Mouse (Mus musculus): Measurements from ENCODE around the gene Igfbp5. TPM values are rescaled to one million over a fixed set of nuclear protein-coding genes. Genes with fewer than 3 reads are reported as not detected.

The Igfbp5 gene
- polyA plus RNA-seq, 2 experiments: 0.36 to 1.3 TPM

DNA sequence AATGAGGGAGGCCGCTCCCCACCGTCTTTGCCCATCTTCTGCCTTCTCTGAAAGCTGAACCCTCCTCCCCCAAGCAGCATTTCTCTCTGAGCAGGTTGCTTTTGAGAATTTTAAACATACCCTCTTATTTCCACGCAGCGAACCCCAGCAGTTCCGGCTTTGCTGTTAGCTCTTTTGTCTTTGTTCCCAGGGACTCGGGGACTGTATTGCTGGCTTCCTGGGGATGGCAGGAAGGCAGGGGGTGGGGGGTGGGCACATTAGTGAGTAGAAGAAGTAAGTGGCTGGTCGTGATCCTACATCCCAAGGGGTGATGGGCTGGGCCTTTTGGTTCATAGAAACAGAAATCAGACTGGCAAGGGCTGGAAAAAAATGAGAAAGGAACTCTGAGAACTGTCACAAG lies 47.8 kb downstream of the Igfbp5 start:
- Histone ChIP-seq H3K27me3 (ENCODE audit: control insufficient read depth, insufficient read depth, low read length) (peaks cover 49% of the 10 kb centered on the region), H3K4me3 (ENCODE audit: insufficient read depth in 1 of 2, low read depth in 2 of 2, low read length in 2 of 2) (no peak overlapping the region)
- WGBS (ENCODE audit: insufficient replicate concordance): 8% methylated on average over 7 of the region's 7 CpGs

GRCm38 (mm10) chr1:72826446-72826845 lies 48.2 kb downstream of the Igfbp5 start:
- TF ChIP-seq CTCF (IDR thresholded peaks at IDR 0.05; ENCODE audit: low read depth) (no peak), EP300 (IDR thresholded peaks at IDR 0.05; ENCODE audit: low read depth) (no peak)
- ATAC-seq (ENCODE audit: insufficient read depth): no peak
- H3K9me3 ChIP-seq (ENCODE audit: control insufficient read depth, low read length): no peaks in the 10 kb centered on the region
- H3K9ac ChIP-seq (replicated peaks): no peak overlapping the region
- no peak overlapping the region for H3K27ac ChIP-seq
- WGBS (ENCODE audit: insufficient replicate concordance): 8% methylated on average over 6 of the region's 6 CpGs
- H3K36me3 ChIP-seq (replicated peaks; ENCODE audit: control insufficient read depth, insufficient read depth, low read depth): no peaks in the 10 kb centered on the region
- no peaks in the 10 kb centered on the region for H3K4me1 ChIP-seq (replicated peaks; ENCODE audit: control insufficient read depth in 2 of 2, insufficient read depth in 2 of 2, low read length in 1 of 2)
- no peak overlapping the region for H3K4me2 ChIP-seq (ENCODE audit: low read depth)
- peaks cover 49% of the 10 kb centered on the region for H3K27me3 ChIP-seq (ENCODE audit: control insufficient read depth, insufficient read depth, low read length)
- no peak for DNase-seq (ENCODE audit: low read depth in 3 of 3, low spot score in 3 of 3)
- H3K4me3 ChIP-seq (ENCODE audit: insufficient read depth in 1 of 2, low read depth in 2 of 2, low read length in 2 of 2): no peak overlapping the region

More for the DNA sequence above, 47.8 kb downstream of the Igfbp5 start:
- Histone ChIP-seq H3K9ac (replicated peaks) (no peak overlapping the region), H3K36me3 (replicated peaks; ENCODE audit: control insufficient read depth, insufficient read depth, low read depth) (no peaks in the 10 kb centered on the region), H3K27ac (no peak overlapping the region), H3K4me2 (ENCODE audit: low read depth) (no peak overlapping the region), H3K9me3 (ENCODE audit: control insufficient read depth, low read length) (no peaks in the 10 kb centered on the region), H3K4me1 (replicated peaks; ENCODE audit: control insufficient read depth in 2 of 2, insufficient read depth in 2 of 2, low read length in 1 of 2) (no peaks in the 10 kb centered on the region)
- DNase-seq (ENCODE audit: low read depth in 3 of 3, low spot score in 3 of 3): no peak
- TF ChIP-seq EP300 (IDR thresholded peaks at IDR 0.05; ENCODE audit: low read depth): no peak
- no peak for TF ChIP-seq CTCF (IDR thresholded peaks at IDR 0.05; ENCODE audit: low read depth)
- ATAC-seq (ENCODE audit: insufficient read depth): no peak

GRCm38 (mm10) chr1:72825921-72826320 lies 48.8 kb downstream of the Igfbp5 start:
- H3K36me3 ChIP-seq (replicated peaks; ENCODE audit: control insufficient read depth, insufficient read depth, low read depth): no peaks in the 10 kb centered on the region
- H3K27me3 ChIP-seq (ENCODE audit: control insufficient read depth, insufficient read depth, low read length): peaks cover 49% of the 10 kb centered on the region
- H3K4me2 ChIP-seq (ENCODE audit: low read depth): no peak overlapping the region
- no peak overlapping the region for H3K4me3 ChIP-seq (ENCODE audit: insufficient read depth in 1 of 2, low read depth in 2 of 2, low read length in 2 of 2)
- H3K9me3 ChIP-seq (ENCODE audit: control insufficient read depth, low read length): no peaks in the 10 kb centered on the region
- H3K27ac ChIP-seq: no peak overlapping the region
- no peak overlapping the region for H3K9ac ChIP-seq (replicated peaks)
- TF ChIP-seq EP300 (IDR thresholded peaks at IDR 0.05; ENCODE audit: low read depth): no peak
- TF ChIP-seq CTCF (IDR thresholded peaks at IDR 0.05; ENCODE audit: low read depth): no peak
- ATAC-seq (ENCODE audit: insufficient read depth) (no peak), DNase-seq (ENCODE audit: low read depth in 3 of 3, low spot score in 3 of 3) (no peak)
- 15% methylated on average over 4 of the region's 4 CpGs for WGBS (ENCODE audit: insufficient replicate concordance)
- H3K4me1 ChIP-seq (replicated peaks; ENCODE audit: control insufficient read depth in 2 of 2, insufficient read depth in 2 of 2, low read length in 1 of 2): no peaks in the 10 kb centered on the region

- H3K9me3 ChIP-seq (ENCODE audit: control insufficient read depth, low read length): no peaks in the 10 kb centered on the region
Measured at GRCm38 (mm10) chr1:72825286-72825685, 49.4 kb downstream of the Igfbp5 start.

DNA sequence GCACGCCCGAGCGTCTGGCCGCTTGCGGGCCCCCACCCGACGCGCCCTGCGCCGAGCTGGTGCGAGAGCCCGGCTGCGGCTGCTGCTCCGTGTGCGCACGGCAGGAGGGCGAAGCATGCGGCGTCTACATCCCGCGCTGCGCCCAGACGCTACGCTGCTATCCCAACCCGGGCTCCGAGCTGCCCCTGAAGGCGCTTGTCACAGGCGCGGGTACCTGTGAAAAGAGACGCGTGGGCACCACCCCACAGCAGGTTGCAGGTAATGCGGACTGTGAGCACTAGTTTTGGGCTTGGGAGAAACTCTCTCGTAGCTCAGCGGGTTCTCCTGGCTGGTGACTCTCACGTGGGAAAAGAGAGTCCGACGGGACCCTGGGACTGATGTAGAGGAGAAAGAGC lies 50.0 kb downstream of the Igfbp5 start:
- ATAC-seq (ENCODE audit: insufficient read depth) (no peak), DNase-seq (ENCODE audit: low read depth in 3 of 3, low spot score in 3 of 3) (no peak)
- peaks cover 49% of the 10 kb centered on the region for H3K27me3 ChIP-seq (ENCODE audit: control insufficient read depth, insufficient read depth, low read length)
- no peaks in the 10 kb centered on the region for H3K36me3 ChIP-seq (replicated peaks; ENCODE audit: control insufficient read depth, insufficient read depth, low read depth)
- WGBS (ENCODE audit: insufficient replicate concordance): under 1% methylated on average over 35 of the region's 37 CpGs
- TF ChIP-seq CTCF (IDR thresholded peaks at IDR 0.05; ENCODE audit: low read depth) (no peak), EP300 (IDR thresholded peaks at IDR 0.05; ENCODE audit: low read depth) (no peak)
- H3K9me3 ChIP-seq (ENCODE audit: control insufficient read depth, low read length): no peaks in the 10 kb centered on the region
- peak overlapping the region; percentile 58 for H3K4me2 ChIP-seq (ENCODE audit: low read depth)
- H3K4me1 ChIP-seq (replicated peaks; ENCODE audit: control insufficient read depth in 2 of 2, insufficient read depth in 2 of 2, low read length in 1 of 2): no peaks in the 10 kb centered on the region
- no peak overlapping the region for H3K27ac ChIP-seq
- peak overlapping the region in 1 of 2 experiments; percentile 35; a peak in 3 of 4 replicates for H3K4me3 ChIP-seq (ENCODE audit: insufficient read depth in 1 of 2, low read depth in 2 of 2, low read length in 2 of 2)
- no peak overlapping the region for H3K9ac ChIP-seq (replicated peaks)

More at GRCm38 (mm10) chr1:72825286-72825685, 49.4 kb downstream of the Igfbp5 start:
- DNase-seq (ENCODE audit: low read depth in 3 of 3, low spot score in 3 of 3): no peak
- no peak overlapping the region for H3K27ac ChIP-seq
- no peak for ATAC-seq (ENCODE audit: insufficient read depth)
- peaks cover 49% of the 10 kb centered on the region for H3K27me3 ChIP-seq (ENCODE audit: control insufficient read depth, insufficient read depth, low read length)
- H3K4me3 ChIP-seq (ENCODE audit: insufficient read depth in 1 of 2, low read depth in 2 of 2, low read length in 2 of 2): no peak overlapping the region
- no peak overlapping the region for H3K9ac ChIP-seq (replicated peaks)
- TF ChIP-seq CTCF (IDR thresholded peaks at IDR 0.05; ENCODE audit: low read depth): no peak
- TF ChIP-seq EP300 (IDR thresholded peaks at IDR 0.05; ENCODE audit: low read depth): no peak
- no peak overlapping the region; the same call in 1 of the 2 replicates for H3K4me2 ChIP-seq (ENCODE audit: low read depth)
- no peaks in the 10 kb centered on the region for H3K4me1 ChIP-seq (replicated peaks; ENCODE audit: control insufficient read depth in 2 of 2, insufficient read depth in 2 of 2, low read length in 1 of 2)
- WGBS (ENCODE audit: insufficient replicate concordance): 2% methylated on average over 20 of the region's 20 CpGs
- no peaks in the 10 kb centered on the region for H3K36me3 ChIP-seq (replicated peaks; ENCODE audit: control insufficient read depth, insufficient read depth, low read depth)

All from liver, embryonic 14.5 days (tissue).